Mouse (Mus musculus) testis, adult 2 months (tissue): ENCODE results near the gene Tcf20.

ENCODE experiments used
- CTCF ChIP-seq: fragments of 200-500 bp; IDR thresholded peaks from 2 replicates; pipeline ENCODE4 v1.5.1; 2012; ENCODE audit warnings: low read depth, mild to moderate bottlenecking, inconsistent platforms, low read length, moderate library complexity; ENCODE audit not compliant: control insufficient read depth, insufficient read depth, insufficient replicate concordance
- POLR2A ChIP-seq: fragments of 200-500 bp; IDR thresholded peaks from 2 replicates; pipeline ENCODE4 v1.6.1; 2012; ENCODE audit warnings: low read depth, mild to moderate bottlenecking, inconsistent platforms, low read length, moderate library complexity; ENCODE audit not compliant: control insufficient read depth

DNA sequence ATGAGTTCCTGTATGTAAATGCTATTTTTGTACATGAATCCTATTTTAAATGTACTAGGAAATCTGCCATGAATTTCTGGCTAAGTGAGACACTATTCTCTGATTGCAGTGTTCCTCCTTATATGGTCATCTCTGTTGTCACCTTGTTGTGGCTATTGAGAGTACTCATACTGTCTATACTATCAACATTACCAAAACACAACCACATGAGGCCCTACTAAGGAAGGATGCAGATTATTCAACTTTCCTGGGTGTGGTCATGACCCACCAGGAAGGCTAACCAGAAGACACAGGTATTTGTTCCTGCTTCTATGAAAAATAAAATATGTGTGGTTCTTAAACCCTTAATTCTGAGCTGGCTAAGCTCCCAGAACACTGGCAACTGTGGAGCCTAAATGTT, 161.8 kb downstream of the Tcf20 start:
- TF ChIP-seq CTCF (no peak), POLR2A (no peak)
